Comparison of ENCODE assay signal across 8 mouse cellular contexts in the genomic region with DNA sequence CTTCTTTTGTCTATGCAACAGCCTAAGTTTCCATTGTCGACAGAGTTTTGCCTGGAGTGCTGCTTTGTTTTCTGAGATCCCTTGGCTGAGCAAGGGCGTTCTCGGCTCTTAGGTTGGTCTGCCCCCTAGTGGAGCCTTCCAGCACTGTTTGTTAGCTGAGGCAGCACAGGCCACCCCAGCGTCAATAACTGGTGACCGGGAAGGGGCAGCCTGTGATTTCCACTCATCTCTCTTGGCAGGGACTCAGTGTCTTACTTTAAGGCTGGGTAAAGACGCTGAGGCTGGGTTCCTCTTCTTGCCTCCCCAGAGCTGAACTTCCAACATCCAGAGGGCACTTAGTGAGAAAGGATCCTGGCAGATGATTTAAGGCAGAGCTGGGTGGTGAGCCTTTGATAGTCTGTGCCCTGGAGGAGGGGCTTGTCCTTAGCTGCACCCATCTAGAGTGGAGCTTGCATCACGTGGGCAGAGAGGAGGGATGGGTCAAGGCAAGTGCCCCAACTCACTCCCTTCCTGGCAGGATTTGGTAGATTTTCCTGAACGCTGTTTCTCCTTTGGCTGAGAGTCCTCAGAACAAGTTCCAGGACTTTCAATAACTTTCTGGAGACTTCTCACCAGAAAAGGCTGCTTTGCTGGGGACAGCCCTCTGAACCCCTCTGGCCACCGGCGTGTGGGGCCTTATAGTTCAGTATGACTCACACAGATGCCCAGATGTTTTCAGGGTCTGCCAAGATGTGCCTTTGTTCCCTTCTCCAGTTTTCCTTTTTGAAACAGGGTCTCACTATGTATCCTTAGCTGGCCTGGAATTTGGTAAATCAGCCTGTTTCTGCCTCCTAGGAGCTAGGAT. TPM values are rescaled to one million over a fixed set of nuclear protein-coding genes. Genes with fewer than 3 reads are reported as not detected.
DNase-seq lines count a peak whose midpoint lies in the region; ATAC-seq lines count a peak whose summit lies in the region.

No protein-coding gene starts in this region.

- peak; percentile 79 for ATAC-seq in megakaryocyte progenitor cell, adult 5-6 weeks (replicated peaks; ENCODE audit: poor library complexity)

- peak; percentile 97 for DNase-seq in adipocyte (ENCODE audit: low spot score)
- DNase-seq in embryo, embryonic 10 days (ENCODE audit: low spot score), result peak; percentile 94
- peak; percentile 91 for DNase-seq in gastrocnemius, postnatal 10 days
- DNase-seq in hindlimb bud, embryonic 11.5 days (ENCODE audit: extremely low spot score, low read depth, low spot score), result peak; percentile 91
- peak; percentile 78 to 89 for DNase-seq in left cerebral cortex, postnatal 10 days (ENCODE audit: extremely low spot score in 1 of 2, low spot score in 2 of 2)
- DNase-seq in right cerebral cortex, postnatal 10 days (ENCODE audit: low spot score in 2 of 2), result peak; percentile 82 to 89
- peak; percentile 92 for DNase-seq in urinary bladder, postnatal 14 days (ENCODE audit: low spot score)

- intact Hi-C loops in left cerebral cortex, postnatal 10 days (cut with DNase I), result no loop called here

RNA-seq across cellular contexts. Expression of a gene that starts 4.1 kb away (rescaled TPM):
- total RNA-seq in gastrocnemius, postnatal 10 days (2021), result 10 to 100 TPM; 29.9 to 34.0 TPM
- total RNA-seq in left cerebral cortex, postnatal 10 days (2021), result 10 to 100 TPM; 37.4 to 40.7 TPM
- 65.0 and 77.7 TPM in 2 replicates for total RNA-seq in megakaryocyte progenitor cell, adult 5-6 weeks (2015)
- total RNA-seq in megakaryocyte progenitor cell, adult 5-6 weeks (2017), result 53.8 and 60.4 TPM in 2 replicates

RNA-seq across cellular contexts. Expression of a gene that starts 16.2 kb away (rescaled TPM):
- 10 to 100 TPM; 57.3 to 61.5 TPM for total RNA-seq in gastrocnemius, postnatal 10 days (2021)
- total RNA-seq in left cerebral cortex, postnatal 10 days (2021), result 100 to 1,000 TPM; 147 to 148 TPM
- total RNA-seq in megakaryocyte progenitor cell, adult 5-6 weeks (2015), result 81.2 and 99.9 TPM in 2 replicates
- 90.0 and 93.4 TPM in 2 replicates for total RNA-seq in megakaryocyte progenitor cell, adult 5-6 weeks (2017)

RNA-seq across cellular contexts. Expression of a gene that starts 16.3 kb away (rescaled TPM):
- 1 to 10 TPM; 6.3 to 7.7 TPM for total RNA-seq in gastrocnemius, postnatal 10 days (2021)
- 10 to 100 TPM; 88.1 to 88.4 TPM for total RNA-seq in left cerebral cortex, postnatal 10 days (2021)
- 11.6 and 12.2 TPM in 2 replicates for total RNA-seq in megakaryocyte progenitor cell, adult 5-6 weeks (2015)
- total RNA-seq in megakaryocyte progenitor cell, adult 5-6 weeks (2017), result 2.7 and 5.2 TPM in 2 replicates

RNA-seq across cellular contexts. Expression of a gene that starts 24.1 kb away (rescaled TPM):
- 10 to 100 TPM; 21.8 to 26.4 TPM for total RNA-seq in gastrocnemius, postnatal 10 days (2021)
- total RNA-seq in left cerebral cortex, postnatal 10 days (2021), result 100 to 1,000 TPM; 258 to 269 TPM
- total RNA-seq in megakaryocyte progenitor cell, adult 5-6 weeks (2015), result 44.3 and 66.8 TPM in 2 replicates
- 32.9 and 36.1 TPM in 2 replicates for total RNA-seq in megakaryocyte progenitor cell, adult 5-6 weeks (2017)

RNA-seq across cellular contexts. Expression of a gene that starts 37.7 kb away (rescaled TPM):
- total RNA-seq in gastrocnemius, postnatal 10 days (2021), result 10 to 100 TPM; 13.3 to 15.9 TPM
- total RNA-seq in left cerebral cortex, postnatal 10 days (2021), result 10 to 100 TPM; 25.0 to 46.6 TPM
- total RNA-seq in megakaryocyte progenitor cell, adult 5-6 weeks (2015), result 28.6 and 31.3 TPM in 2 replicates
- total RNA-seq in megakaryocyte progenitor cell, adult 5-6 weeks (2017), result 20.6 and 25.8 TPM in 2 replicates

Comparison
In these comparisons a context has a peak if more than half of its experiments do, and no peak if none do; other contexts are left out.
1. Peak in every context shown above with its lines: DNase-seq and ATAC-seq.
2. RNA of a gene that starts 16.3 kb away (total RNA-seq): 88.1 to 88.4 TPM in left cerebral cortex, postnatal 10 days; 2.7 to 12.2 TPM in megakaryocyte progenitor cell, adult 5-6 weeks and 6.3 to 7.7 TPM in gastrocnemius, postnatal 10 days; every median in the first group is over 4 times any median in the second.